Mouse (Mus musculus): ENCODE measurements around the gene Sfxn5.

The Sfxn5 gene

DNA sequence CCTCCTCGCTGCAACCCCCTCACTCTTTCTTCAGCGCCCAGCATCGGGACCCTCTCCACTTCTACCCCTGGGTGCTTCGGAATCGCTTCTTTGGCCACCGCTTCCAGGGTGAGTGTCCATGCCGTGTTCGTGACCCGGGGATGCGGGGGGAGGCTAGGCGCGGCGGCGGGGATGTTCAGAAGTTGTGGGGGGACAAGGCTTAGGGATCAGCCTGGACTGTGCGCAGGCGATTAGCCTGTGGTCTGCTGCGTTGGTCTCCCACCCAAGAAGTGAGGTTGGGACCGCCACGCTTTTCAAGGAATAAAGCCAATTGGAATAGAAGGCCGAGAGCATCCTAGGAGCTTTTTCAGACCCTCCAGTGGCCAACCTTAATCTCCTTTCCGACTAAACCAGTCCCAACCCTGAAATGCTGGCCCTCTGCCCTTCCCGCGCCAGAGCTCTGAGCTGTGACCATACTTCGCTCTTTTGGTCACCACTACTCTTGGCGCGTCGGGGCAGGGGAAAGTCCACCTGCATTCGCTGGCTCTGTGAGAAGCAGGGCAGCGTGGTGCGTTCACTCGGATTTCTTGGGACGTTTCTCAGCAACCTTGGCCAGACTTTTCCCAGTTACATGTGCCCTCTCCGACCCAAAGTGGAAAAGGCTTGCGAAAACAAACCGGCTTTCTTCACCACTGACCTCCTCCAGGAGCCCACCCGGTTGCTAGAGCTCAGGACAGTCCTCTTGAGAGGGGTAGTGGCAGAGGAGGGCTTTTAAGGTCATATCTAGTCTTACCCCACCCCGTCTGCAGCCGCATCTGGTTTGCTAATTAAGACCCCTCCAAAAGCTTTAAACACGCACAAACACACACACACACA is 144.7 kb downstream of the Sfxn5 start:
- DNase-seq = peak; percentile 80

DNA sequence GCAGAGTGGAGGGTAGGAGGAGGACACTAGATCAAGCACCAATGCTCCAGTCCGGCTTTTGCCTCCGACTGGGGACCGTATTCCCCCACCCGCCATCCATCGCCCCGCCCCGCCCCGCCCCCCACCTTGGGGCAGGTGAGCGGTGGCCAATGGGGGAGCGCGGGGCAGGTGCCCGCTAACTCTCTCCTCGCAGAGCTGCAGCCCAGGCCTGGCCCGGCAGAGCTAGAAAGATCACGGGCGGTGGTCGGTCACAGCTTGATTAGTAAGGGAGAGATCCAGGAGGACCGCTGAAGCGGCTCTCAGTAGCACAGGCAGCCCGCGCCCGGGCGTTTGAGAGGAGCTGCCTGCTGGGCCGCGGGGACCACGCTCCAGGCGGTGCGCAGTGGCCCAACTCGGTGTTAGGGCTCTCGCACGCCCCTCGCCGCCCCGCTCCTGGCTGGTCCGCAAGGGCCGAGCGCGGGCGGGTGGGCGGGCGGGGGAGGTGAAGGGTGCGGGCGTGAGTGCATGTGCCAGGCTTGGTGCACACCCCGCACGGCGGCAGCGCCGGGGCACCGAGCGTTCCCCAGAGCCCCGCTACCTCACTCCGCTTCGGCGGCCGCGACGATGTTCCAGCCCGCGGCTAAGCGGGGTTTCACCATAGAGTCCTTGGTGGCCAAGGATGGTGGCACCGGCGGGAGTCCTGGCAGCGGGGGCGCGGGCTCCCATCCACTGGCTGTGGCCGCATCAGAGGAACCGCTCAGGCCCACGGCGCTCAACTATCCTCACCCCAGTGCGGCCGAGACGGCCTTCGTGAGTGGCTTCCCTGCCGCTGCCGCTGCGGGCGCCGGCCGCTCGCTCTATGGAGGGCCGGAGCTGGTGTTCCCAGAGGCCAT is 145.6 kb downstream of the Sfxn5 start, which contains the start of gene Emx1:
Gene Emx1 (plus strand): TSS at position 99 of the 872 bp plus-strand sequence.
- peak; percentile 90 for DNase-seq

DNA sequence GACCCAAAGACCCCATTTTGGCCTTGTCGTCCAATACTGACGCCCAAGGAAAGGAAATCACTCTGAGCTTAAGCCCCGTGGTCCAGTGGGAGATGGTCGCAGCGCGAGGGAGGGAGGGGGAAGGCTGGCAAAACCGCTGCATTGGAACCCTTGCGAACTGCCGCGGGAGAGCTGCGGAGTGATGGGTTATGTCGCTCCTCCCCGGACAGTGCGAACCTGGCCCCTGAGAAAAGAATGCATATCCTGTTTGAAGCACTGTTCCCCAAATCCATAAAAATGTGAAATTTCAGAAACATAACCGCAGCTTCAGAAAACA is 146.5 kb downstream of the Sfxn5 start:
- no peak for DNase-seq

DNA sequence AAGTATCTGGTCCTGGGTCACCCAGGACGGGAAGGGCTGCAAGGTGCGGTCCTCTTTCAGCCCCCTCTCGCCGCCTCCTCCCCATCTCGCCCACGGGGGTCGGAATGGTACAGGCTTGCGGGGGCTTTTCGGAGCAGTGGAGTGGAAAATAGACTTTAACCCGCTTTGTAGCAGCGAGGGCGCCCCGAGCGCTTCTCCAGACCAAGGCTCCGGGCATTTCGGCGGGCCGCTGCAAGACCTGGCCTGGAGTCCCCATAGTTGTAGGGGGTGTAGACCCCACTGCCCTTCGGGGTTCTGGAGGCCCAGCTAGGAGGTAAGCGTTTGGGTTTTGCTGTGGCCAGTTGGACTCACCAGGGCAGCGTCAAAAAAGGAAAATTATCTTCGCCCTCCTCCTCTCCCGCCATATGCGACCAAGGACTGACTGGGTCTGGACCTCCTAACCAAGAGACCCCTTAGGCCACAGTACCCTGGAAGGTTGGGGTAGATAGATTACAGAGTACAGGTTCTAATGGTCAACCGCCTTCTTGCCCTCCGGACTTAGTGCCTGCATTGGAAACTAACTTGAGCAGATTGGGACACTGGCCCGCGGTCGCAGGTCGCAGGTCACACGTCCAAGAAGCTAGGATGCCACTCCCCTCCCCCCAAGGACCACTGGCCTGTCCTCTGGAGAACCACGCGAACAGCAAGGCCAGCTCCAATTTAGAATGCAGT is 147.0 kb downstream of the Sfxn5 start:
- peak; percentile 81 for DNase-seq

DNA sequence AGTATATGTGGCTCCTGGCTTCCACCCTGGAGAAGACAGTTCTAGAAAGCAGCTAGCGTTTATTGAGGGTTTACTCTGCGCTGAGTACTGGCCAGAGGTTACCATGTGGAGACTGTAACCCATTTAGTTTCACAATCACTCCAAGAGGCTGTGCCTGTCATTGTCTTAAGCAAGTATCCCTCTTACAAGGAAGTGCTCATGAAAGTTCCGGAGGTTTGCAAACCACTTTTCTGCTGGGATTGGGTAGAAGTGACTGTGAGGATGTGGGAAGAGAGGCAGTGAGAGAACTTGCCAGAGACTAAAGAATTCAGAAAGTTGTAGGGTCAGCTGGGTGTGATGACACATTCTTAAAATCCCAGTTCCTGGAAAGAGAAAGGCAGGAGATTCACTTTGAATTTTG is 149.3 kb downstream of the Sfxn5 start:
- DNase-seq = no peak

DNA sequence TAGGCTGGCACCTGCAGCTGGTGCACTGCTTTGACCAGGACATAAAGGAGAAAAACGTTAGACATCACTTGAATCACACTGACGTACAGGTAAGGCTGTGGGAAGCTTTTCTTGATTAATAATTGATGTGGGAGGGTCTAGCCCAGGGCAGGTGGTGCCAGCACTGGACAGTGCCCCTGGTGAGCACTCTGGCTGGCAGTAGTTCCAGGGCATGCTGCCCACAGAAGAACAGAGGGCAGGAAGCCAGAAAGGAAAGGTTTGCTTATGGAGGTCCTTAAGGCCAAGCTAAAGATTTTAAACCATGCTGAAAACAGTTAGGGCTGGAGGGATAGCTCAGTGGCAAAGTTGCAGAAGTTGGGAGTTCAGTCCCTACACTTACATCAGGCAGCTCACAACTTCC is 153.2 kb downstream of the Sfxn5 start:
- peak; percentile 83 for DNase-seq

DNA sequence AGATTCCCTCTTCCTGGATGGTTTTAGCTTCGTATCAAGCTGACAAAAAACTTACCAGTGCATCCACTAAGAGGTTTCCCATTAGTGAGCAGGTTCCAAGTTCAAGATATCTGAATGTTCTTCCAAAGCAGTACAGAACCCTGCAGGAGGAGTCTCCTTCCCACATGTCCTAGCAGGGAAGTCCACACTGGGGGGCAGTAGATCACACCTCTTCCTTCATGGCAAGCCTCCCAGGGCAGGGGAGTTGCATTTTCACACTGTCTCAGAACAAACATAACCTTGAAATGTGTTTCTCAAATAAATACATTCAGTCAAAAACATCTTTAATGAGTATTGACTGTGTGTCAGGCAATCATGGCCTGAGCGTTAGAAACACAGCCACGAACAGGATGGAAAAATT is 153.7 kb downstream of the Sfxn5 start:
- DNase-seq = peak; percentile 45

DNA sequence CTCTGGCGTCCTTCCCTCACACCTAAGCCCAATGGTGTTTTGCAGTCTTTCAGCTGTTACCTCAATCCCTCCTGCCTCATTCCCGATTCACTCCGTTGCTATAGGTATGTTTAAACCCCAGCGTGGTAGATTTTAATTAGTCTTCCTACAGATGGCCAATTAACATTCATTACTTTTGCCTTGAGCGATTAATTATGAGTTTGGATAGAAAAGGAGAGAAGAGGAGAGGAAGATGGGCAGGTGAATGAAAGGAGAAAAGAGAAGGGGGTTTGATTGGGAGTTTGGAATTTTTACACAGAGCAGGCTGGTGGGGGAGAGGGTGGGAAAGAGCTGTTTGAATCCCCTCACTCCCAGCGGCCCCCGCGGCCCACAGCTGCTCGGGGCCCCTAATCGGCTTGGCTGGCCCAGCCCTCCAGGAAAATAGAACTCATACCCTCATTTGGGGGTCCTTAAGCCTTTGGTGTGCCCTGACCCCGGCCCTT is 167.7 kb downstream of the Sfxn5 start:
- DNase-seq = no peak
